Mouse (Mus musculus): Measurements from ENCODE around the gene Zfp607a. TPM values are rescaled to one million over a fixed set of nuclear protein-coding genes. Genes with fewer than 3 reads are reported as not detected.
"Not testable (repeated sequence)": the region's sequence is repeated elsewhere in the genome, so short reads cannot be mapped to it uniquely, and the experiment has no call there.

Gene Zfp607a
- polyA plus RNA-seq (2012; rRNA removed), result 1.1 and 1.4 TPM in 2 replicates

GRCm38 (mm10) chr7:27857227-27857626, at the start of gene Zfp607a:
Zfp607a (plus strand) TSS chr7:27857527.
- TF ChIP-seq CTCF (IDR thresholded peaks at IDR 0.05; ENCODE audit: borderline replicate concordance, extremely low read depth, insufficient read depth, insufficient read length), result no peak
- TF ChIP-seq POLR2A (IDR thresholded peaks at IDR 0.05; ENCODE audit: borderline replicate concordance, extremely low read depth, insufficient read depth, insufficient read length, poor library complexity, severe bottlenecking), result no peak
- DNase-seq (ENCODE audit: low read depth), result no peak

GRCm38 (mm10) chr7:27818526-27819110, 38.7 kb upstream of the Zfp607a start:
- TF ChIP-seq CTCF (IDR thresholded peaks at IDR 0.05; ENCODE audit: borderline replicate concordance, extremely low read depth, insufficient read depth, insufficient read length) (no peak), POLR2A (IDR thresholded peaks at IDR 0.05; ENCODE audit: borderline replicate concordance, extremely low read depth, insufficient read depth, insufficient read length, poor library complexity, severe bottlenecking) (no peak)

GRCm38 (mm10) chr7:27822611-27823010, 34.7 kb upstream of the Zfp607a start:
- DNase-seq (ENCODE audit: low read depth), result no peak
- TF ChIP-seq POLR2A (IDR thresholded peaks at IDR 0.05; ENCODE audit: borderline replicate concordance, extremely low read depth, insufficient read depth, insufficient read length, poor library complexity, severe bottlenecking) (no peak), CTCF (IDR thresholded peaks at IDR 0.05; ENCODE audit: borderline replicate concordance, extremely low read depth, insufficient read depth, insufficient read length) (no peak)

More at GRCm38 (mm10) chr7:27818526-27819110, 38.7 kb upstream of the Zfp607a start:
- no peak for DNase-seq (ENCODE audit: low read depth)

- no peak for TF ChIP-seq POLR2A (IDR thresholded peaks at IDR 0.05; ENCODE audit: borderline replicate concordance, extremely low read depth, insufficient read depth, insufficient read length, poor library complexity, severe bottlenecking)
- TF ChIP-seq CTCF (IDR thresholded peaks at IDR 0.05; ENCODE audit: borderline replicate concordance, extremely low read depth, insufficient read depth, insufficient read length), result no peak
- no peak for DNase-seq (ENCODE audit: low read depth)
Observed at GRCm38 (mm10) chr7:27834131-27834530, 23.2 kb upstream of the Zfp607a start.

- no peak for DNase-seq (ENCODE audit: low read depth)
- no peak for TF ChIP-seq POLR2A (IDR thresholded peaks at IDR 0.05; ENCODE audit: borderline replicate concordance, extremely low read depth, insufficient read depth, insufficient read length, poor library complexity, severe bottlenecking)
- TF ChIP-seq CTCF (IDR thresholded peaks at IDR 0.05; ENCODE audit: borderline replicate concordance, extremely low read depth, insufficient read depth, insufficient read length), result no peak
Observed at GRCm38 (mm10) chr7:27837896-27838295, 19.4 kb upstream of the Zfp607a start.

GRCm38 (mm10) chr7:27838323-27839249, 18.7 kb upstream of the Zfp607a start, which contains the start of gene Zfp59:
Zfp59 (plus strand) TSS chr7:27838607.
- DNase-seq (ENCODE audit: low read depth), result peak; percentile 98
- TF ChIP-seq POLR2A (IDR thresholded peaks at IDR 0.05; ENCODE audit: borderline replicate concordance, extremely low read depth, insufficient read depth, insufficient read length, poor library complexity, severe bottlenecking) (peak; percentile 23; the same call in 1 of the 2 replicates), CTCF (IDR thresholded peaks at IDR 0.05; ENCODE audit: borderline replicate concordance, extremely low read depth, insufficient read depth, insufficient read length) (no peak)

- DNase-seq (ENCODE audit: low read depth), result no peak
- TF ChIP-seq CTCF (IDR thresholded peaks at IDR 0.05; ENCODE audit: borderline replicate concordance, extremely low read depth, insufficient read depth, insufficient read length) (no peak), POLR2A (IDR thresholded peaks at IDR 0.05; ENCODE audit: borderline replicate concordance, extremely low read depth, insufficient read depth, insufficient read length, poor library complexity, severe bottlenecking) (no peak)
Observed at GRCm38 (mm10) chr7:27839596-27839995, 17.7 kb upstream of the Zfp607a start.

- DNase-seq (ENCODE audit: low read depth), result no peak
- TF ChIP-seq POLR2A (IDR thresholded peaks at IDR 0.05; ENCODE audit: borderline replicate concordance, extremely low read depth, insufficient read depth, insufficient read length, poor library complexity, severe bottlenecking) (no peak), CTCF (IDR thresholded peaks at IDR 0.05; ENCODE audit: borderline replicate concordance, extremely low read depth, insufficient read depth, insufficient read length) (no peak)
Observed at GRCm38 (mm10) chr7:27840104-27840503, 17.2 kb upstream of the Zfp607a start.

- DNase-seq (ENCODE audit: low read depth), result peak; percentile 58
- TF ChIP-seq POLR2A (IDR thresholded peaks at IDR 0.05; ENCODE audit: borderline replicate concordance, extremely low read depth, insufficient read depth, insufficient read length, poor library complexity, severe bottlenecking) (no peak), CTCF (IDR thresholded peaks at IDR 0.05; ENCODE audit: borderline replicate concordance, extremely low read depth, insufficient read depth, insufficient read length) (no peak)
Observed at GRCm38 (mm10) chr7:27859301-27860251, 2.2 kb downstream of the Zfp607a start.

- DNase-seq (ENCODE audit: low read depth), result peak; percentile 82
- TF ChIP-seq CTCF (IDR thresholded peaks at IDR 0.05; ENCODE audit: borderline replicate concordance, extremely low read depth, insufficient read depth, insufficient read length), result no peak
- TF ChIP-seq POLR2A (IDR thresholded peaks at IDR 0.05; ENCODE audit: borderline replicate concordance, extremely low read depth, insufficient read depth, insufficient read length, poor library complexity, severe bottlenecking), result no peak
Observed at GRCm38 (mm10) chr7:27860396-27861235, 3.3 kb downstream of the Zfp607a start.

GRCm38 (mm10) chr7:27862578-27862977, 5.3 kb downstream of the Zfp607a start:
- not testable (repeated sequence) for DNase-seq (ENCODE audit: low read depth)
